Mouse (Mus musculus) cortical plate, adult 2 months (tissue): ENCODE data around the gene Serp2. TPM values are rescaled to one million over a fixed set of nuclear protein-coding genes. Genes with fewer than 3 reads are reported as not detected.

Source experiments
- H3K27ac ChIP-seq: fragments of 200-500 bp; 2 replicates; pipeline ENCODE4 v1.5.1; 2012; ENCODE audit warnings: low read length, control low read depth, inconsistent platforms; ENCODE audit not compliant: insufficient read depth
- H3K4me1 ChIP-seq: fragments of 200-500 bp; 2 replicates; pipeline ENCODE4 v1.6.1; 2011; ENCODE audit warnings: low read length; ENCODE audit not compliant: control insufficient read depth, insufficient read depth
- H3K4me3 ChIP-seq: fragments of 200-500 bp; 2 replicates; pipeline ENCODE4 v1.5.1; 2011; ENCODE audit warnings: mild to moderate bottlenecking, low read length, control low read depth; ENCODE audit not compliant: insufficient read depth
- CTCF ChIP-seq: fragments of 200-500 bp; IDR thresholded peaks from 2 replicates; pipeline ENCODE4 v1.5.1; 2011; ENCODE audit warnings: mild to moderate bottlenecking, control low read depth, low read length; ENCODE audit not compliant: insufficient read depth; ENCODE audit errors: extremely low read depth
- POLR2A ChIP-seq: fragments of 200-500 bp; IDR thresholded peaks from 2 replicates; pipeline ENCODE4 v1.6.1; 2011; ENCODE audit warnings: mild to moderate bottlenecking, low read length, control low read depth; ENCODE audit not compliant: insufficient read depth; ENCODE audit errors: extremely low read depth
- polyA plus RNA-seq: library from polyadenylated mRNA; depleted of rRNA; stranded (reverse); fragments of >200 nt; gene quantifications from 2 replicates; pipeline ENCODE4 v1.2.3, GENCODE M21; 2012

Gene Serp2
- polyA plus RNA-seq, 1 experiment, result 262 TPM

GRCm38 (mm10) chr14:76511971-76512370 is 44.7 kb downstream of the Serp2 start:
- H3K4me1 ChIP-seq, result peaks cover 6% of the 10 kb centered on the region
- no peak overlapping the region for H3K27ac ChIP-seq
- H3K4me3 ChIP-seq, result no peak overlapping the region
- TF ChIP-seq CTCF, result no peak
- no peak for TF ChIP-seq POLR2A

GRCm38 (mm10) chr14:76508701-76509100 is 48.0 kb downstream of the Serp2 start:
- TF ChIP-seq CTCF (no peak), POLR2A (peak; percentile 40; the same call in 1 of the 2 replicates)
- Histone ChIP-seq H3K27ac (no peak overlapping the region), H3K4me3 (no peak overlapping the region), H3K4me1 (peaks cover 6% of the 10 kb centered on the region)

GRCm38 (mm10) chr14:76507804-76508500 is 48.7 kb downstream of the Serp2 start:
- H3K4me3 ChIP-seq, result peak overlapping the region; percentile 86
- no peak overlapping the region for H3K27ac ChIP-seq
- peaks cover 6% of the 10 kb centered on the region for H3K4me1 ChIP-seq
- TF ChIP-seq POLR2A (peak; percentile 63), CTCF (no peak)

GRCm38 (mm10) chr14:76507357-76507756 is 49.3 kb downstream of the Serp2 start:
- Histone ChIP-seq H3K27ac (no peak overlapping the region), H3K4me3 (peak overlapping the region; percentile 86), H3K4me1 (peaks cover 6% of the 10 kb centered on the region)
- TF ChIP-seq POLR2A, result 0 out of 2 replicates have a peak, but pooled peaks have one; percentile 3
- TF ChIP-seq CTCF, result no peak

- Histone ChIP-seq H3K4me1 (peaks cover 6% of the 10 kb centered on the region), H3K27ac (peak overlapping the region; percentile 68; the same call in 1 of the 2 replicates), H3K4me3 (peak overlapping the region; percentile 86)
- TF ChIP-seq POLR2A (0 out of 2 replicates have a peak, but pooled peaks have one; percentile 35), CTCF (no peak)
These were observed 50.1 kb downstream of the Serp2 start for GRCm38 (mm10) chr14:76506425-76507205.

GRCm38 (mm10) chr14:76505439-76506220 is 51.1 kb downstream of the Serp2 start:
- Histone ChIP-seq H3K4me3 (peak overlapping the region; percentile 86), H3K27ac (peak overlapping the region; percentile 94), H3K4me1 (peaks cover 6% of the 10 kb centered on the region)
- TF ChIP-seq CTCF (no peak), POLR2A (peak; percentile 74; the same call in 1 of the 2 replicates)

- Histone ChIP-seq H3K27ac (peak overlapping the region; percentile 99), H3K4me1 (peaks cover 6% of the 10 kb centered on the region), H3K4me3 (peak overlapping the region; percentile 86)
- TF ChIP-seq POLR2A (no peak), CTCF (no peak)
These were observed 51.6 kb downstream of the Serp2 start for GRCm38 (mm10) chr14:76505101-76505438.

GRCm38 (mm10) chr14:76504121-76504737 is 52.5 kb downstream of the Serp2 start:
- H3K27ac ChIP-seq, result peak overlapping the region; percentile 99
- TF ChIP-seq CTCF (no peak), POLR2A (peak; percentile 97)
- peaks cover 6% of the 10 kb centered on the region for H3K4me1 ChIP-seq
- peak overlapping the region; percentile 86 for H3K4me3 ChIP-seq

- Histone ChIP-seq H3K4me1 (peaks cover 4% of the 10 kb centered on the region), H3K4me3 (peak overlapping the region; percentile 86), H3K27ac (peak overlapping the region; percentile 99)
- TF ChIP-seq CTCF, result no peak
- no peak for TF ChIP-seq POLR2A
These were observed 53.3 kb downstream of the Serp2 start for GRCm38 (mm10) chr14:76503231-76503851.
